Mouse (Mus musculus): ENCODE data around the gene Gtf2a1. TPM values are rescaled to one million over a fixed set of nuclear protein-coding genes. Genes with fewer than 3 reads are reported as not detected.

The Gtf2a1 gene
- total and polyA plus RNA-seq, 3 experiments, result 19.2 to 34.5 (median 25.7) TPM

DNA sequence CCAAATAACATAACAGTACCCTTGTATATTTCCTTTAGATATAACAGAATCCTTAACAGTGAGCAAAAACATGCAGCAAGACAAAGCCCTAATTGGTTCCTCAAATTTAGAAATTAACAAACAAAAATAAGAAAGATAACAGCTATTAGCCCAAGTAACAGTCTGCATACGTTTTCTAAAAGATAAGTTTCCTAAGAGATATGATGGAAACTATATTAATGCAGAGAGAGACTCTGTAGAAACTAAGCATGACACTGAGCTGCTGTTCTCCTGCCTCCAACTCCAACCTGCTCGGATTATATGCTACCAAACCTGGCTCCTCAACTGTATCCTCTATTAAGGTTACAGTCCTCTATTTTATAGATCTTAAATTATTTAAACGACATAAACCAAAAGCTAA is 21.0 kb downstream of the Gtf2a1 start:
- Histone ChIP-seq H3K27ac (ENCODE audit: insufficient read depth, low read depth) (no peak overlapping the region), H3K4me2 (ENCODE audit: insufficient read depth, low read depth, poor library complexity, severe bottlenecking) (no peak overlapping the region), H3K27me3 (replicated peaks) (no peaks in the 10 kb centered on the region), H3K4me3 (replicated peaks in 1 of 3; ENCODE audit: low read depth in 2 of 3, low read length in 2 of 3, poor library complexity in 1 of 3) (no peak overlapping the region), H3K9me3 (replicated peaks; ENCODE audit: low read length) (no peaks in the 10 kb centered on the region), H3K4me1 (ENCODE audit: control insufficient read depth in 1 of 2, insufficient read depth in 2 of 2) (peaks cover 0 to 37% of the 10 kb centered on the region in 2 experiments; a peak in 2 of 4 replicates), H3K36me3 (replicated peaks in 1 of 2; ENCODE audit: control insufficient read depth in 1 of 2, insufficient read depth in 1 of 2, low read length in 1 of 2) (peaks cover 48 to 79% of the 10 kb centered on the region in 2 experiments), H3K9ac (ENCODE audit: insufficient read depth, low read depth) (no peak overlapping the region), H3K79me2 (replicated peaks; ENCODE audit: control insufficient read depth, extremely low read depth, insufficient read depth, poor library complexity, severe bottlenecking) (peaks cover 12% of the 10 kb centered on the region)
- no peak for DNase-seq (ENCODE audit: extremely low read depth)
- dilution Hi-C loops (cut with MboI; ENCODE audit: extremely low pct_ligation_motif_present, extremely low pct_unique_long_range_greater_than_20kb, low sequenced_read_pairs), result no loop called here
- in situ Hi-C loops (cut with MboI; ENCODE audit: low pct_ligation_motif_present, low pct_unique_long_range_greater_than_20kb, low sequenced_read_pairs), result no loop called here
- no peak for TF ChIP-seq ELF1 (IDR thresholded peaks at IDR 0.05; ENCODE audit: low read depth, low read length)
- no peak for TF ChIP-seq CTCF (conservative IDR thresholded peaks at IDR 0.05 in 1 of 2, IDR thresholded peaks at IDR 0.05 in 1 of 2; ENCODE audit: low read depth in 2 of 2, low read length in 2 of 2)
- no peak for TF ChIP-seq ZNF384 (IDR thresholded peaks at IDR 0.05; ENCODE audit: low read depth, low read length)
- TF ChIP-seq SIN3A (IDR thresholded peaks at IDR 0.05; ENCODE audit: low read length), result no peak
- TF ChIP-seq SMC3 (IDR thresholded peaks at IDR 0.05; ENCODE audit: low read depth, low read length), result no peak
- TF ChIP-seq BHLHE40 (IDR thresholded peaks at IDR 0.05; ENCODE audit: low read depth, low read length), result no peak
- TF ChIP-seq KAT2A (IDR thresholded peaks at IDR 0.05; ENCODE audit: insufficient replicate concordance, low read length), result no peak
- no peak for TF ChIP-seq HCFC1 (IDR thresholded peaks at IDR 0.05; ENCODE audit: low read depth, low read length)
- TF ChIP-seq ZC3H11A (IDR thresholded peaks at IDR 0.05; ENCODE audit: low read depth, low read length), result no peak
- TF ChIP-seq ZKSCAN1 (IDR thresholded peaks at IDR 0.05; ENCODE audit: borderline replicate concordance, low read depth, low read length), result no peak
- no peak for TF ChIP-seq USF2 (conservative IDR thresholded peaks at IDR 0.05; ENCODE audit: low read depth, low read length)
- TF ChIP-seq MAZ (IDR thresholded peaks at IDR 0.05; ENCODE audit: low read depth, low read length), result no peak
- TF ChIP-seq NRF1 (IDR thresholded peaks at IDR 0.05; ENCODE audit: low read depth, low read length), result no peak
- no peak for TF ChIP-seq EP300 (IDR thresholded peaks at IDR 0.05; ENCODE audit: low read length)
- TF ChIP-seq PAX5 (IDR thresholded peaks at IDR 0.05; ENCODE audit: low read length), result no peak

DNA sequence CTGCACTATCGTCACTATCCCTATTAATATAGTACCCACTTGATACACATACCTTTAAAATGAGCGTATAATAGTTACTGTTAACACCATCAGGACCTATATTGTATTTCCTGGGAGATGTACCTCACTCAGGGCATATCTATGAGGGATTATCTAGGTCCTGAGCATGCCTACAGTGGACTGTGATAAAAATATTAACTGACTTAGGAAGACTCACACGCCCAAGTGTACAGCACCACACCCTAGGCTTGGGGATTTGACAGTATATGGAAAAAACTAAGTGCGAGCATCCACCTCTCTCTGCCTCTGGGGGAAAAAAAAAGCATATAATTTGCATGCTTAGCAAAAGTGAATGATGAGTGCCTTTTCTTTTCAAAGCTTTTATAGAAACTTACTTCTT is 23.1 kb downstream of the Gtf2a1 start:
- H3K27ac ChIP-seq (ENCODE audit: insufficient read depth, low read depth), result no peak overlapping the region
- peak; percentile 27 for DNase-seq (ENCODE audit: extremely low read depth)
- in situ Hi-C loops (cut with MboI; ENCODE audit: low pct_ligation_motif_present, low pct_unique_long_range_greater_than_20kb, low sequenced_read_pairs) (no loop called here), dilution Hi-C loops (cut with MboI; ENCODE audit: extremely low pct_ligation_motif_present, extremely low pct_unique_long_range_greater_than_20kb, low sequenced_read_pairs) (no loop called here)
- H3K4me2 ChIP-seq (ENCODE audit: insufficient read depth, low read depth, poor library complexity, severe bottlenecking), result no peak overlapping the region
- H3K9me3 ChIP-seq (replicated peaks; ENCODE audit: low read length), result no peaks in the 10 kb centered on the region
- no peaks in the 10 kb centered on the region for H3K27me3 ChIP-seq (replicated peaks)
- H3K4me3 ChIP-seq (replicated peaks in 1 of 3; ENCODE audit: low read depth in 2 of 3, low read length in 2 of 3, poor library complexity in 1 of 3), result no peak overlapping the region
- peaks cover 12% of the 10 kb centered on the region for H3K79me2 ChIP-seq (replicated peaks; ENCODE audit: control insufficient read depth, extremely low read depth, insufficient read depth, poor library complexity, severe bottlenecking)
- H3K36me3 ChIP-seq (replicated peaks in 1 of 2; ENCODE audit: control insufficient read depth in 1 of 2, insufficient read depth in 1 of 2, low read length in 1 of 2), result peaks cover 53 to 80% of the 10 kb centered on the region in 2 experiments
- peaks cover 0 to 45% of the 10 kb centered on the region in 2 experiments; a peak in 2 of 4 replicates for H3K4me1 ChIP-seq (ENCODE audit: control insufficient read depth in 1 of 2, insufficient read depth in 2 of 2)
- no peak overlapping the region for H3K9ac ChIP-seq (ENCODE audit: insufficient read depth, low read depth)
- no peak for TF ChIP-seq ZC3H11A (IDR thresholded peaks at IDR 0.05; ENCODE audit: low read depth, low read length)
- TF ChIP-seq ZNF384 (IDR thresholded peaks at IDR 0.05; ENCODE audit: low read depth, low read length), result peak; percentile 46
